Mouse (Mus musculus): ENCODE data around the gene Il27ra. TPM values are rescaled to one million over a fixed set of nuclear protein-coding genes. Genes with fewer than 3 reads are reported as not detected.

The Il27ra gene
- polyA plus RNA-seq, 1 experiment from 2014 or later = 1.2 TPM

DNA sequence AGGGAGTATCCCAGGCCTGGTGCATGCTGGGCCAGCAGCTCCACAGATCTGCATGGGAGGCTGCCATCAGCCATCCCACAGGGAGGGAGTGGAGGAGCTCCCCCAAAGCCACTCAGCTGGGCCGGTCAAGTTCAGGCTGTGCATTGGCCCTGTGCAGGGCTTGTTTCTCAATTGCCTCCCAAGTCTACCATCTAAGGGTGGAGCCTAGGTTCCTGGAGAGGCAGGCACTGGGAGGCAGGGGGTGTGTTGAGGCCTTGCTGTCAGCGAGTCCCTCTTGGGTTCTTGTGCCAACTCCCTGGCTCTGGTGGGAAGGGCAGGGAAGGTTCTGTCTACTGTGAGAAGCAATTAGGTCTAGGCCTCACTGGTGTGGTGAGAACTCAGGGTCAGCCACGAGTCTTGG is 29.5 kb upstream of the Il27ra start:
- WGBS = 53% methylated on average over 3 of the region's 3 CpGs
- peak; percentile 30 for ATAC-seq (replicated peaks; ENCODE audit: low FRiP score, low read depth)
- TF ChIP-seq CTCF (IDR thresholded peaks at IDR 0.05; ENCODE audit: low read depth) = no peak
- Histone ChIP-seq H3K9ac (ENCODE audit: low read depth, low read length) (no peak overlapping the region), H3K9me3 (replicated peaks; ENCODE audit: low read length) (no peaks in the 10 kb centered on the region), H3K36me3 (ENCODE audit: insufficient read depth, low read length) (no peaks in the 10 kb centered on the region), H3K4me1 (replicated peaks; ENCODE audit: insufficient read depth, low read length) (peaks cover 38% of the 10 kb centered on the region), H3K27ac (peak overlapping the region; percentile 13; the same call in 1 of the 2 replicates), H3K4me3 (replicated peaks; ENCODE audit: low read depth, low read length) (no peak overlapping the region), H3K4me2 (ENCODE audit: low read length) (no peak overlapping the region), H3K27me3 (ENCODE audit: insufficient read depth, low read length) (no peaks in the 10 kb centered on the region)
- DNase-seq (ENCODE audit: low spot score) = peak; percentile 71

DNA sequence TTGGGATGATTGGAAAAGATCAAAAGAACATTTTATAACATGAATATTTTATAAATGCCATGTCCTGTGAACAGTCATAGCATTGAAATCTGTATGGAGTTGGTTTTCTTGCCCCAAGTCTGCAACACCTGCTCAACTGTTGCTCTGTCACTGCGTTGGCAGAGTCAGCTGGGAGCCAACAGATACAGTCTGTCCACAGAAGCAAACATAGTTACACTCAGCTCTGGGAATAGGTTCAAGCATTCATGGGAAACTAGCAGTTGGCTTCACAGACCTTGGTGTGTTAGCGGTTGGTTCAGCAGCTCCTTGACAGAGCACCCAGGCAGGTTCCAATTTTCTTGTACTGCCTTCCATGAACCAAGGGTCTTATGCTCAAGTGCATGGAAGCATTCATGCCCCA is 28.3 kb upstream of the Il27ra start:
- peaks cover 38% of the 10 kb centered on the region for H3K4me1 ChIP-seq (replicated peaks; ENCODE audit: insufficient read depth, low read length)
- no peaks in the 10 kb centered on the region for H3K9me3 ChIP-seq (replicated peaks; ENCODE audit: low read length)
- no peaks in the 10 kb centered on the region for H3K27me3 ChIP-seq (ENCODE audit: insufficient read depth, low read length)
- no peak overlapping the region for H3K4me2 ChIP-seq (ENCODE audit: low read length)
- TF ChIP-seq CTCF (IDR thresholded peaks at IDR 0.05; ENCODE audit: low read depth) = no peak
- H3K36me3 ChIP-seq (ENCODE audit: insufficient read depth, low read length) = no peaks in the 10 kb centered on the region
- no peak overlapping the region for H3K27ac ChIP-seq
- H3K9ac ChIP-seq (ENCODE audit: low read depth, low read length) = no peak overlapping the region
- H3K4me3 ChIP-seq (replicated peaks; ENCODE audit: low read depth, low read length) = no peak overlapping the region
- no peak for ATAC-seq (replicated peaks; ENCODE audit: low FRiP score, low read depth)
- 88% methylated on average over 2 of the region's 2 CpGs for WGBS
- no peak for DNase-seq (ENCODE audit: low spot score)

DNA sequence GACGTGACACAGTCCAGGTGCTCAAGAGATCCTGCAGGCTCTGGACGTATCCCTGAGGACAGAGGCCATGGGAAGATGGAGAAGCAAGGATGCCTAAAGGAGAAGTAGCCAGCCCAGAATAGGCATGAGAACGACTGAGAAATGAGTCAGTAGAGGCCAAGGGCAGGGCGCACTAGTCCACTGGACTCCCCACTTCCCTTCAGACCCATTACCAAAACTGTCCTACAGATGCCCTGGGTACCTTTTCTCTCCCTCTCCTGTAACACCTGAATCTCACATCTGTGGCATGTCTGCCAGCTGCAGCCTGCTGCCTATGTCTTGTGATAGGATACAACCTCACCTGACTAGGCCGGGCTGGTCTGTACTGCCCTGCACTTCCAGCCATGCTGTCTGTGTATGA is 27.9 kb upstream of the Il27ra start:
- Histone ChIP-seq H3K4me3 (replicated peaks; ENCODE audit: low read depth, low read length) (no peak overlapping the region), H3K27ac (no peak overlapping the region), H3K36me3 (ENCODE audit: insufficient read depth, low read length) (no peaks in the 10 kb centered on the region), H3K4me1 (replicated peaks; ENCODE audit: insufficient read depth, low read length) (peaks cover 38% of the 10 kb centered on the region), H3K27me3 (ENCODE audit: insufficient read depth, low read length) (no peaks in the 10 kb centered on the region), H3K9ac (ENCODE audit: low read depth, low read length) (no peak overlapping the region), H3K4me2 (ENCODE audit: low read length) (no peak overlapping the region), H3K9me3 (replicated peaks; ENCODE audit: low read length) (no peaks in the 10 kb centered on the region)
- no peak for ATAC-seq (replicated peaks; ENCODE audit: low FRiP score, low read depth)
- DNase-seq (ENCODE audit: low spot score) = no peak
- 82% methylated on average over 5 of the region's 5 CpGs for WGBS
- TF ChIP-seq CTCF (IDR thresholded peaks at IDR 0.05; ENCODE audit: low read depth) = no peak

DNA sequence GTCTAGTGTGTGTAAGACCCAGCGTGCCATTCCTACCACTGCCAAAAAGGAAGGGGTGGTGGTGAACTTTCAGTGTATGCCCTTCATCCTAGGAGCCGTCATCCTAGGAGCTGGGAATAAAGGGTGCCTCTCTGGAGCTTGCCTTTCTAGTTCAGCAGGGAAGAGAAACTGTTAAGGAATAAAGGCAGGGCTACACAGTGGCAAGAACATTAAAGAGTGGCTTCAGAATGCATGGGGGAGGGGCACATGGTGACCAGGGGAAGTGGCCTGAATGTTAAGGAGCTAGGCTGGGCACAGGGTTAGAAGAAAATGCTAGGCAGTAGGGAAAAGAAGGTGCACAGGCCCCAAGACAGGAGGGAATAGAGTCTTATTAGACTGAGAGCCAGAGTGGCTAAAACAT is 27.4 kb upstream of the Il27ra start:
- Histone ChIP-seq H3K9ac (ENCODE audit: low read depth, low read length) (no peak overlapping the region), H3K27ac (no peak overlapping the region), H3K4me3 (replicated peaks; ENCODE audit: low read depth, low read length) (no peak overlapping the region), H3K36me3 (ENCODE audit: insufficient read depth, low read length) (no peaks in the 10 kb centered on the region), H3K9me3 (replicated peaks; ENCODE audit: low read length) (no peaks in the 10 kb centered on the region), H3K4me1 (replicated peaks; ENCODE audit: insufficient read depth, low read length) (peaks cover 38% of the 10 kb centered on the region), H3K27me3 (ENCODE audit: insufficient read depth, low read length) (no peaks in the 10 kb centered on the region), H3K4me2 (ENCODE audit: low read length) (no peak overlapping the region)
- no peak for TF ChIP-seq CTCF (IDR thresholded peaks at IDR 0.05; ENCODE audit: low read depth)
- 77% methylated on average over 2 of the region's 2 CpGs for WGBS
- DNase-seq (ENCODE audit: low spot score) (no peak), ATAC-seq (replicated peaks; ENCODE audit: low FRiP score, low read depth) (no peak)

DNA sequence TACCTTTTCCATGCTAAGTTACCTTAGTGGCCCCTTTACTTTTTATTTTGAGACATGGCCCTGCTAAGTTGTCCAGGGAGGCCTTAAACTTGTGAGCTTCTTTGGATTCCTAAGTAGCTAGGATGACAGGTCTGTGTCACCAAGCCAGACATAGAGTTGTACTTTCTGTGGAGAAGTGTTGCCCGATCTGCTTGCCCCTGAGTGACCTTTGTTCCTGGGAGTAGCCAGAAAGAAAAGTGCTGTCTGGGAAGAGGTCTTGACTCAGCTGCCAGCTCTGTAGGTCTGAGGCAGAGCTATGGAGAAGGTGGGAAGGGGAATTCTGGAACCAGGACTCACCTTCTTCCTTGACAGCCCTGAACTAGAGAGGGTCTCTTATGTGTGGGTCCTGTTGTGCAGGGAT is 26.8 kb upstream of the Il27ra start:
- DNase-seq (ENCODE audit: low spot score) (no peak), ATAC-seq (replicated peaks; ENCODE audit: low FRiP score, low read depth) (no peak)
- H3K9ac ChIP-seq (ENCODE audit: low read depth, low read length) = no peak overlapping the region
- peaks cover 38% of the 10 kb centered on the region for H3K4me1 ChIP-seq (replicated peaks; ENCODE audit: insufficient read depth, low read length)
- H3K9me3 ChIP-seq (replicated peaks; ENCODE audit: low read length) = no peaks in the 10 kb centered on the region
- H3K27me3 ChIP-seq (ENCODE audit: insufficient read depth, low read length) = no peaks in the 10 kb centered on the region
- TF ChIP-seq CTCF (IDR thresholded peaks at IDR 0.05; ENCODE audit: low read depth) = no peak
- WGBS = 14% methylated on average over 1 of the region's 1 CpGs
- peak overlapping the region; percentile 54 for H3K27ac ChIP-seq
- no peak overlapping the region for H3K4me2 ChIP-seq (ENCODE audit: low read length)
- no peak overlapping the region for H3K4me3 ChIP-seq (replicated peaks; ENCODE audit: low read depth, low read length)
- H3K36me3 ChIP-seq (ENCODE audit: insufficient read depth, low read length) = no peaks in the 10 kb centered on the region

DNA sequence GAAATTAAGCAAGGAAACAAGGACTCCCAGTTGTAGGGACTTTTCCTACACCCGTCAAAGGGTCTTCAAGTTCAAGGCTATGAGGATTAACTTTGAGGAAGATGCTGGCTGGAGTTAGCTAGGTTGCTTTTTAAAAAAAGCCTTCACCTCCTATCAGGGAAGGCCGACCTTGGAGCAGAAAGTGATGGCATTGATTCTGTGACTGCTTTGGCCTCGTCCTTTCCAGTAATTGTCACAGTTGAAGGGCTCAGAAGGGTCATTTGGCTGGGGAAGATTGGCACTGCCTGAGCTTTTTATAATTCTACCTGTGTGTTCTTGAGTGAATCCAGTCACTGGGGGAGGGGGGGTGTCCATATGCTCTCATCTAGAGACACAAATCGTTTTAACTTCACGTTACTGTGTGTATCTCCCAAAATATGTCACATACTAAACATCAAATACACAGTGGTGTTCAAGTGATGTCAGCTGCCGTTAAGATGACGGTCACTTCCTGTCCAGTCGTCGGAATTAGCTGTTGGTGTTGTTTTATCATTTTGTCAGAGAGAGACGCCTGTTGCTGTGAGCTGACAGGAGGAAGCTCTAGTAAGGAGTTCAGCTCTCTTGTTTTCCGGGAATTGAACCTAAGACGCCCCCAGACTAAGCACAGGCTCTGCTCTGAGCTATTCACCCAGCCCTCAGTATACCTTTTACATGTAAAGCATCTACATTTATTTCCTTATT is 26.1 kb upstream of the Il27ra start:
- peak overlapping the region; percentile 54 for H3K27ac ChIP-seq
- ATAC-seq (replicated peaks; ENCODE audit: low FRiP score, low read depth) (no peak), DNase-seq (ENCODE audit: low spot score) (no peak)
- no peaks in the 10 kb centered on the region for H3K9me3 ChIP-seq (replicated peaks; ENCODE audit: low read length)
- H3K9ac ChIP-seq (ENCODE audit: low read depth, low read length) = no peak overlapping the region
- peak overlapping the region; percentile 18; the same call in 1 of the 2 replicates for H3K4me2 ChIP-seq (ENCODE audit: low read length)
- H3K4me3 ChIP-seq (replicated peaks; ENCODE audit: low read depth, low read length) = no peak overlapping the region
- 36% methylated on average over 12 of the region's 12 CpGs for whole genome bisulfite sequencing
- H3K36me3 ChIP-seq (ENCODE audit: insufficient read depth, low read length) = no peaks in the 10 kb centered on the region
- peaks cover 38% of the 10 kb centered on the region for H3K4me1 ChIP-seq (replicated peaks; ENCODE audit: insufficient read depth, low read length)
- no peaks in the 10 kb centered on the region for H3K27me3 ChIP-seq (ENCODE audit: insufficient read depth, low read length)
- TF ChIP-seq CTCF (IDR thresholded peaks at IDR 0.05; ENCODE audit: low read depth) = no peak

All from kidney, postnatal 0 days (tissue).